Mouse (Mus musculus) MEL (cell line): ENCODE data around the gene Haus5. TPM values are rescaled to one million over a fixed set of nuclear protein-coding genes. Genes with fewer than 3 reads are reported as not detected.

Experiments
- DNase-seq: peaks from one replicate; pipeline ENCODE4 v3.0.0; 2011; ENCODE audit warnings: low read depth, low spot score
- H3K27ac ChIP-seq: 2 replicates; pipeline ENCODE4 v1.5.1; 2012; ENCODE audit warnings: low read depth, mild to moderate bottlenecking, control low read depth, low read length, moderate library complexity; ENCODE audit not compliant: control insufficient read depth
- H3K27me3 ChIP-seq, 2 experiments: fragments of 150-350 bp in 1 of 2; sonication (generic) in 1 of 2; 2 replicates each; pipeline ENCODE4 v1.6.1; 2012; ENCODE audit warnings: low read length in 2 of 2, mild to moderate bottlenecking in 2 of 2, improper control_type of control experiment in 1 of 2, moderate library complexity in 1 of 2; ENCODE audit not compliant: insufficient read depth in 2 of 2, control insufficient read depth in 1 of 2
- H3K36me3 ChIP-seq, 2 experiments: 2 replicates each; pipeline ENCODE4 v1.6.1; 2012 to 2014; ENCODE audit warnings: low read length in 2 of 2, improper control_type of control experiment in 1 of 2, inconsistent platforms in 1 of 2, mild to moderate bottlenecking in 1 of 2; ENCODE audit not compliant: insufficient read depth in 2 of 2, control insufficient read depth in 1 of 2
- H3K4me1 ChIP-seq, 2 experiments: fragments of 150-350 bp in 1 of 2; sonication (generic) in 1 of 2; 2 replicates each; pipeline ENCODE4 v1.6.1; 2012; ENCODE audit warnings: low read length in 2 of 2, improper control_type of control experiment in 1 of 2, mild to moderate bottlenecking in 1 of 2; ENCODE audit not compliant: insufficient read depth in 2 of 2, control insufficient read depth in 1 of 2
- H3K4me3 ChIP-seq, 2 experiments: fragments of 150-350 bp in 1 of 2; sonication (generic) in 1 of 2; 2 replicates each; pipeline ENCODE4 v1.5.1; 2012; ENCODE audit warnings: low read depth in 2 of 2, low read length in 2 of 2, mild to moderate bottlenecking in 2 of 2, moderate library complexity in 2 of 2, control low read depth in 1 of 2, improper control_type of control experiment in 1 of 2; ENCODE audit not compliant: control insufficient read depth in 1 of 2, insufficient read depth in 1 of 2
- H3K79me2 ChIP-seq: 2 replicates; pipeline ENCODE4 v1.6.1; 2012; ENCODE audit warnings: mild to moderate bottlenecking, low read length, moderate library complexity; ENCODE audit not compliant: control insufficient read depth, poor library complexity, insufficient read depth
- H3K9ac ChIP-seq: 2 replicates; pipeline ENCODE4 v1.6.1; 2012; ENCODE audit warnings: low read depth, mild to moderate bottlenecking, control low read depth, low read length, moderate library complexity; ENCODE audit not compliant: control insufficient read depth, poor library complexity, severe bottlenecking
- H3K9me3 ChIP-seq: fragments of 150-350 bp; sonication (generic); replicated peaks from 2 replicates; pipeline ENCODE4 v1.6.1; 2012; ENCODE audit warnings: mild to moderate bottlenecking, low read length, improper control_type of control experiment, moderate library complexity; ENCODE audit not compliant: insufficient read depth
- CHD2 ChIP-seq: IDR thresholded peaks from 2 replicates; pipeline ENCODE4 v1.6.1; 2011; ENCODE audit warnings: low read length, improper control_type of control experiment
- EP300 ChIP-seq, 2 experiments: IDR thresholded peaks; 2 replicates each; pipeline ENCODE4 v1.6.1; 2011; ENCODE audit warnings: improper control_type of control experiment in 2 of 2, low read length in 2 of 2, low read depth in 1 of 2, mild to moderate bottlenecking in 1 of 2
- GABPA ChIP-seq: IDR thresholded peaks from 2 replicates; pipeline ENCODE4 v1.6.1; 2012; ENCODE audit warnings: low read depth, mild to moderate bottlenecking, inconsistent platforms, low read length, improper control_type of control experiment, moderate library complexity
- JUND ChIP-seq: IDR thresholded peaks from 2 replicates; pipeline ENCODE4 v1.6.1; 2011; ENCODE audit warnings: low read depth, mild to moderate bottlenecking, improper control_type of control experiment, low read length
- KAT2A ChIP-seq: conservative IDR thresholded peaks from 2 replicates; pipeline ENCODE4 v1.6.1; 2012; ENCODE audit warnings: low read depth, low read length, improper control_type of control experiment, inconsistent platforms
- MAX ChIP-seq: IDR thresholded peaks from 2 replicates; pipeline ENCODE4 v1.6.1; 2011; ENCODE audit warnings: low read length, improper control_type of control experiment
- MYC ChIP-seq: IDR thresholded peaks from 2 replicates; pipeline ENCODE4 v1.6.1; 2011; ENCODE audit warnings: low read depth, mild to moderate bottlenecking, low read length, improper control_type of control experiment, moderate library complexity
- POLR2A ChIP-seq, 2 experiments: IDR thresholded peaks; 2 replicates each; pipeline ENCODE4 v1.6.1; 2011 to 2012; ENCODE audit warnings: low read length in 2 of 2, mild to moderate bottlenecking in 2 of 2, control low read depth in 1 of 2, improper control_type of control experiment in 1 of 2, low read depth in 1 of 2, moderate library complexity in 1 of 2; ENCODE audit not compliant: control insufficient read depth in 1 of 2, insufficient read depth in 1 of 2, poor library complexity in 1 of 2
- POLR2AphosphoS2 ChIP-seq: IDR thresholded peaks from 2 replicates; pipeline ENCODE4 v1.6.1; 2011; ENCODE audit warnings: low read length, improper control_type of control experiment
- RAD21 ChIP-seq: IDR thresholded peaks from 2 replicates; pipeline ENCODE4 v1.6.1; 2011; ENCODE audit warnings: mild to moderate bottlenecking, low read depth, low read length, improper control_type of control experiment
- RCOR1 ChIP-seq: IDR thresholded peaks from 2 replicates; pipeline ENCODE4 v1.6.1; 2012; ENCODE audit warnings: low read depth, mild to moderate bottlenecking, inconsistent platforms, low read length, improper control_type of control experiment
- SMC3 ChIP-seq: IDR thresholded peaks from 2 replicates; pipeline ENCODE4 v1.6.1; 2011; ENCODE audit warnings: low read depth, low read length, improper control_type of control experiment
- TAL1 ChIP-seq: IDR thresholded peaks from 2 replicates; pipeline ENCODE4 v1.6.1; 2012; ENCODE audit warnings: mild to moderate bottlenecking, inconsistent platforms, low read length, moderate library complexity, mixed read lengths
- TCF12 ChIP-seq: IDR thresholded peaks from 2 replicates; pipeline ENCODE4 v1.6.1; 2014; ENCODE audit warnings: low read depth, mild to moderate bottlenecking, inconsistent platforms, low read length, improper control_type of control experiment, moderate library complexity
- UBTF ChIP-seq: IDR thresholded peaks from 2 replicates; pipeline ENCODE4 v1.6.1; 2012; ENCODE audit warnings: low read depth, mild to moderate bottlenecking, inconsistent platforms, low read length, improper control_type of control experiment, moderate library complexity, borderline replicate concordance; ENCODE audit not compliant: insufficient read depth
- USF1 ChIP-seq: IDR thresholded peaks from 2 replicates; pipeline ENCODE4 v1.6.1; 2014; ENCODE audit warnings: low read depth, mild to moderate bottlenecking, inconsistent platforms, low read length, improper control_type of control experiment, moderate library complexity
- USF2 ChIP-seq, 2 experiments: IDR thresholded peaks; 2 replicates each; pipeline ENCODE4 v1.6.1; 2011 to 2012; ENCODE audit warnings: improper control_type of control experiment in 2 of 2, low read length in 2 of 2, borderline replicate concordance in 1 of 2, inconsistent platforms in 1 of 2, low read depth in 1 of 2, mild to moderate bottlenecking in 1 of 2; ENCODE audit not compliant: insufficient read depth in 1 of 2
- ZKSCAN1 ChIP-seq: IDR thresholded peaks from 2 replicates; pipeline ENCODE4 v1.6.1; 2012; ENCODE audit warnings: low read depth, mild to moderate bottlenecking, inconsistent platforms, low read length, improper control_type of control experiment, moderate library complexity
- ZMIZ1 ChIP-seq: IDR thresholded peaks from 2 replicates; pipeline ENCODE4 v1.6.1; 2012; ENCODE audit warnings: low read depth, mild to moderate bottlenecking, inconsistent platforms, low read length, improper control_type of control experiment, moderate library complexity
- ZNF384 ChIP-seq: IDR thresholded peaks from 2 replicates; pipeline ENCODE4 v1.6.1; 2012; ENCODE audit warnings: low read depth, mild to moderate bottlenecking, inconsistent platforms, low read length, improper control_type of control experiment
- polyA plus RNA-seq, 2 experiments: library from polyadenylated mRNA; stranded (reverse) in 1 of 2; unstranded in 1 of 2; fragments of >175 nt in 1 of 2; fragments of >200 nt in 1 of 2; gene quantifications; 2 replicates each; pipeline versions ENCODE4 v1.2.1 to v1.2.4; 2012; ENCODE audit warnings: low replicate concordance in 2 of 2, low read depth in 1 of 2; ENCODE audit not compliant: insufficient read length in 2 of 2, insufficient read depth in 1 of 2, missing spikeins in 1 of 2
- total RNA-seq: library from RNA; depleted of rRNA; stranded (reverse); fragments of 300-350 nt; gene quantifications from 2 replicates; pipeline ENCODE4 v1.2.3, GENCODE M21; 2012

Haus5 gene
- total and polyA plus RNA-seq, 3 experiments: 35.0 to 55.9 TPM; not detected in 1

- TF ChIP-seq SMC3: no peak
- TF ChIP-seq JUND: no peak
- TF ChIP-seq ZKSCAN1: no peak
- no peak for TF ChIP-seq USF1
- no peak for TF ChIP-seq USF2 (IDR thresholded peaks at IDR 0.05; ENCODE audit: borderline replicate concordance in 1 of 2, insufficient read depth in 1 of 2, low read depth in 1 of 2, low read length in 2 of 2)
- TF ChIP-seq MAX: no peak
- no peak for TF ChIP-seq GABPA
- TF ChIP-seq ZNF384: no peak
- TF ChIP-seq UBTF: no peak
- TF ChIP-seq KAT2A: no peak
- TF ChIP-seq CHD2: no peak
- no peak for TF ChIP-seq POLR2A (IDR thresholded peaks at IDR 0.05; ENCODE audit: control insufficient read depth in 1 of 2, insufficient read depth in 1 of 2, low read depth in 1 of 2, low read length in 2 of 2, poor library complexity in 1 of 2)
- TF ChIP-seq EP300 (IDR thresholded peaks at IDR 0.05; ENCODE audit: low read depth in 1 of 2, low read length in 2 of 2): no peak
- no peak for TF ChIP-seq RAD21
- TF ChIP-seq TCF12: no peak
- TF ChIP-seq RCOR1: no peak
- TF ChIP-seq POLR2AphosphoS2: no peak
- TF ChIP-seq ZMIZ1: no peak
- no peak for TF ChIP-seq TAL1
- TF ChIP-seq MYC: no peak
- Histone ChIP-seq H3K9ac (peak overlapping the region; percentile 95), H3K9me3 (no peaks in the 10 kb centered on the region), H3K27me3 (peaks cover 0 to 4% of the 10 kb centered on the region in 2 experiments; a peak in 3 of 4 replicates), H3K27ac (no peak overlapping the region), H3K4me3 (peak overlapping the region; percentile 82 to 93), H3K36me3 (no peaks in the 10 kb centered on the region), H3K4me1 (no peaks in the 10 kb centered on the region), H3K79me2 (peaks cover 3% of the 10 kb centered on the region; the same call in 1 of the 2 replicates)
- peak; percentile 47 for DNase-seq
These were observed 527 bp upstream of the Haus5 start for GRCm38 (mm10) chr7:30665321-30665720.
